Mouse (Mus musculus) G1E (cell line): ENCODE results near the gene Tcf7l1.

ENCODE experiments used
- CTCF ChIP-seq: IDR thresholded peaks from 2 replicates; pipeline ENCODE4 v1.5.1; 2012; ENCODE audit warnings: low read depth, low read length, inconsistent platforms, mixed read lengths
- GATA1 ChIP-seq: IDR thresholded peaks from 2 replicates; pipeline ENCODE4 v1.6.1; 2012; ENCODE audit warnings: borderline replicate concordance, low read length, inconsistent platforms, mixed read lengths
- GATA2 ChIP-seq: IDR thresholded peaks from 2 replicates; pipeline ENCODE4 v1.6.1; 2012; ENCODE audit warnings: low read depth, low read length, inconsistent platforms, borderline replicate concordance
- POLR2AphosphoS5 ChIP-seq: IDR thresholded peaks from 2 replicates; pipeline ENCODE4 v1.6.1; 2012; ENCODE audit warnings: low read depth, low read length, inconsistent platforms; ENCODE audit not compliant: insufficient replicate concordance
- TAL1 ChIP-seq: conservative IDR thresholded peaks from 2 replicates; pipeline ENCODE4 v1.6.1; 2012; ENCODE audit warnings: low read depth, low read length, inconsistent platforms, mixed read lengths

DNA sequence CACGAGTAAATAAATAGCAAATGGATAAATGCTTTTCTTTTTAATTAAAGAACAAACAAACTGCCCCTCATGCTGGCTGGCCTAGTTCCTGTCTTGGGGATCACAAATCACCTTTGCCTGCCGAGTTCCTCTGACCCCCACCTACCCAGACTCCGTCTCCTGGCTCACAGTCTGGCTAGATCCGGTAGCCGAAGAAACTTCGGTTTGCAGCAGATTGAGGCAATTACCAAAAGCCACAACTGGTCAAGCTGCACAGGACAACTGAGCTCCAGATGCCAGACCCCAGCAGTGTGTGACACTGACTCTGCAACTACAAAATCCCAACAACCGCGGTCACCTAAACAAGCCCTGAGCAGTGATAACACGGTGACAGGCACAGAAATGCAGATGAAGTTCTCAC is 34.8 kb downstream of the Tcf7l1 start:
- TF ChIP-seq CTCF (no peak), TAL1 (no peak), GATA1 (no peak), POLR2AphosphoS5 (no peak), GATA2 (no peak)
